Mouse (Mus musculus): ENCODE results near the gene Tmem121. TPM values are rescaled to one million over a fixed set of nuclear protein-coding genes. Genes with fewer than 3 reads are reported as not detected.

Tmem121 gene
- total and polyA plus RNA-seq, 2 experiments from 2014 or later, result 55.3 to 98.0 TPM

DNA sequence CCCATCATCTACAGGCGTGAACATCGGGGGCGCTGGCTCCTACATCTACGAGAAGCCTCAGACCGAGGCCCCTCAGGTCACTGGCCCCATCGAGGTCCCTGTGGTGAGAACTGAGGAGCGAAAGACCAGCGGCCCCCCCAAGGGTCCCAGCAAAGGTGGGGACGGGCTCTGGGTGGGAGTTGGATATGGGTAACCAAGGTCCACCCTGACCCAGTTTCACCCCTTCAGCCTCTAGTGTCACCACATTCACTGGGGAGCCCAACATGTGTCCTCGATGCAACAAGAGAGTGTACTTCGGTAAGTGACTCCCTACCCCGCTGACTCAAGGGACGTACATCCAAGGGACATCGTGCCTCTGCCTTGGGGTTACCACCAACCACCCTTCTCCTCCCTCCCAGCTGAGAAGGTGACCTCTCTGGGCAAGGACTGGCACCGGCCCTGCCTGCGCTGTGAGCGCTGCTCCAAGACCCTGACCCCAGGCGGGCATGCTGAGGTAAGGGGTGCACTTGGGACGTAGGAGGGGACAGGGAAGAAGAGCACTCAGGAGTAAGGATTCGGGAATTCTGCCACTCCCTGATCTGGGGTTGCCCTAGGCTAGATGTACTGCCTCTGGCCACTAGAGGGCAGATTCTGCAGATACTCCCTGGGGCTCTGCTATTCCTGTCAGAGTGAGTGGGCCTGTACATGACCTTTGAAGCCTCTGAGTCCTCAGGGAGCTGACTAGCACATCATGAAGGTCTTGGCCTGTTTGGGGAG lies 41.6 kb upstream of the Tmem121 start:
- Histone ChIP-seq H3K36me3 (ENCODE audit: insufficient read depth, low read length) (peaks cover 11% of the 10 kb centered on the region; the same call in 1 of the 2 replicates), H3K27me3 (ENCODE audit: insufficient read depth, low read length) (no peaks in the 10 kb centered on the region), H3K4me1 (ENCODE audit: insufficient read depth, low read length) (peaks cover 43% of the 10 kb centered on the region), H3K9ac (replicated peaks; ENCODE audit: low read length) (no peak overlapping the region), H3K4me3 (ENCODE audit: low read length) (no peak overlapping the region), H3K4me2 (ENCODE audit: low read depth, low read length) (no peak overlapping the region), H3K9me3 (ENCODE audit: low read length) (no peaks in the 10 kb centered on the region), H3K27ac (no peak overlapping the region)
- WGBS, result 75% methylated on average over 20 of the region's 20 CpGs
- TF ChIP-seq CTCF (IDR thresholded peaks at IDR 0.05; ENCODE audit: low read depth), result peak; percentile 79
- ATAC-seq (no peak), DNase-seq (ENCODE audit: low spot score) (peak; percentile 40)

DNA sequence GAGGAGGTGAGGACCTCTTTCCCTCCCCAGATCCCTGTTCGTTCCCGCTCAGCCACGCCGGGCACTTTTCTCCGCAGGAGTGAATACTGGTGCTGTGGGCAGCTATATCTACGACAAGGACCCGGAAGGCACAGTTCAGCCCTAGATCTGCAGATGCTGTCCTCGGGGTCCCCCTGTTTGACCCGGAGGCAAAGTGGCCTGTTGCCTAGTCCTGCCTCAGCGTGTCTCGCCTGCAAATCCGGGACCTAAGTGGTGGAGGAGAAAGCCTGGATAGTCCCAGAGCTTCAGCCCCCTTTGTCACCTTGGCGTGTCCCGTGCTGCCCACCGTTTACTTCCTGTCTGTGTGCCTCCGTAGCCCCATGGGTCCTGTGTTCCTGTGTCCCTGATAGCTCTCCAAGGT lies 40.8 kb upstream of the Tmem121 start:
- no peak overlapping the region for H3K9ac ChIP-seq (replicated peaks; ENCODE audit: low read length)
- no peak overlapping the region for H3K27ac ChIP-seq
- H3K36me3 ChIP-seq (ENCODE audit: insufficient read depth, low read length), result peaks cover 11% of the 10 kb centered on the region; the same call in 1 of the 2 replicates
- no peaks in the 10 kb centered on the region for H3K9me3 ChIP-seq (ENCODE audit: low read length)
- peaks cover 36% of the 10 kb centered on the region for H3K4me1 ChIP-seq (ENCODE audit: insufficient read depth, low read length)
- WGBS, result 93% methylated on average over 16 of the region's 16 CpGs
- H3K4me2 ChIP-seq (ENCODE audit: low read depth, low read length), result no peak overlapping the region
- no peak for TF ChIP-seq CTCF (IDR thresholded peaks at IDR 0.05; ENCODE audit: low read depth)
- DNase-seq (ENCODE audit: low spot score) (no peak), ATAC-seq (no peak)
- H3K4me3 ChIP-seq (ENCODE audit: low read length), result no peak overlapping the region
- H3K27me3 ChIP-seq (ENCODE audit: insufficient read depth, low read length), result no peaks in the 10 kb centered on the region

DNA sequence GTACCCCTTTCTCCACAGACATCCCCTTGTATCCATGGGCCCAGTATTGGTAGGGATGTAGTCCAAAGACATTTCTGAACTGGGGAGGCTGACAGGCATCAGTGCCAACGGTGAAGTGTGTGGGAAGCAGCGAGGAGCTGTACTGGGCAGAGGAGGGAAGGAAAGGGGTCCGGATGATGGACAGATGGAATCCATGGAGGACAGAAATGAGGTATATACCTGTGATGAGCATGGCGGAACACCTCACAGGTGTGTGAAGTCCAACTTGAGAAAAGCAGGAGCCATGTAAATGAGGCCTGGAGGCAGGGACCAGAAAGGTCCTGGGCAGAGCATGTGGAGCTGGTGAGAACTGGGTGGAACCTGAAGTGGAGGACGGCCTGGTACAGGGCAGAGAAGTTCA lies 40.1 kb upstream of the Tmem121 start:
- Histone ChIP-seq H3K27me3 (ENCODE audit: insufficient read depth, low read length) (no peaks in the 10 kb centered on the region), H3K27ac (no peak overlapping the region), H3K9me3 (ENCODE audit: low read length) (no peaks in the 10 kb centered on the region), H3K4me1 (ENCODE audit: insufficient read depth, low read length) (peaks cover 31% of the 10 kb centered on the region), H3K4me2 (ENCODE audit: low read depth, low read length) (no peak overlapping the region), H3K4me3 (ENCODE audit: low read length) (no peak overlapping the region), H3K36me3 (ENCODE audit: insufficient read depth, low read length) (peaks cover 11% of the 10 kb centered on the region; the same call in 1 of the 2 replicates), H3K9ac (replicated peaks; ENCODE audit: low read length) (no peak overlapping the region)
- TF ChIP-seq CTCF (IDR thresholded peaks at IDR 0.05; ENCODE audit: low read depth), result no peak
- WGBS, result 91% methylated on average over 5 of the region's 5 CpGs
- no peak for ATAC-seq
- DNase-seq (ENCODE audit: low spot score), result no peak

DNA sequence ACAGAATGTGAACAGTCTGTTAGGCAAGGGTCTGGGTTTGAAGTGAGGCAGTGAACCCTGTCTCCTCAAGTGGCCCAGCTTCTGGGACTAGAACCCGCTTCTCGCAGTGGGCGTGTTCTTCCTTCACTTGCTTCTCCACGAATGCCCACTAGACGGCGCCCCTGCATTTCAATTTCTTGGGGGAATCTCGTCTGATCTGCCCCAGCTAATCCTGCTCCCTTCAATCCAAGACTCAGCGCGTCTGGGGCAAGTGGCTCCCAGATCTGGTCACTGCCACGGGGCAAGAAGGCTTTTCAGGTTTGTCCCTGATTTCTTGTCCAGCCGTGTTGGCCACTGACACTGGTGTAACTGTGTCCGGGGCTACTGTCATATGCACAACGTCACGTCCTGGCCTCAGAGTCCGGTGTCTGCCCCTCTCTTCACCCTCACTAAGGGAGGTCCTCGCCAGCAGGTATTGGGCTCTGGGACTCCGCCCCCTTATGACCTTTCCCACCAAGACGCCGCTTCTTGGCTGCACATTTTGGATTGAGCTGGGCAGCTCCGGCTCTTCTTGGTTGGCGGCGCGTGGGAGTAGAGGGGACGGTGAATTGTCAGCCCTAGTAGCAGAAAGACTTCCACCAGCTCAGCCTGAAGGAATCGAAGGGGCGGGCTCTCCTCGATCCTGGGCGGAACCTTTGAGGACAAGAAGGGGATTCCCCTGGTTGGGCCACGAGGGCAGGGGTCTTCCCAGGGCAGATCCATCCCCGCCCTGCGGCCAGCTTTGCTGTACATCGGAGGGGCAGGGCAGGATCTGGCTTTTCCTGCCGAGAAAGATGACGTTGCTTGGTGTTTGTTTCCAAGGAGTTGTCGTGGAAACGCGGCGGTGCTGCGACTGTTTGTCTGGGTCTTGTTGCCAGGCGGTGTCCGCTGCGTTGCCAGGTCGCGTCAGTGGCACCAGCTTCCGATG lies 39.3 kb upstream of the Tmem121 start, which contains the start of gene Crip1:
Crip1 (plus strand) TSS at position 205 of the 946 bp plus-strand sequence.
- H3K36me3 ChIP-seq (ENCODE audit: insufficient read depth, low read length), result peaks cover 11% of the 10 kb centered on the region; the same call in 1 of the 2 replicates
- peak within 1 kb of the TSS; percentile 41; the same call in 1 of the 2 replicates for H3K27ac ChIP-seq
- H3K4me1 ChIP-seq (ENCODE audit: insufficient read depth, low read length), result peaks cover 32% of the 10 kb centered on the region
- peak within 1 kb of the TSS; percentile 6; the same call in 1 of the 2 replicates for H3K4me3 ChIP-seq (ENCODE audit: low read length)
- no peaks in the 10 kb centered on the region for H3K9me3 ChIP-seq (ENCODE audit: low read length)
- H3K4me2 ChIP-seq (ENCODE audit: low read depth, low read length), result peak within 1 kb of the TSS; percentile 47
- DNase-seq (ENCODE audit: low spot score) (peak; percentile 76), ATAC-seq (peak; percentile 39)
- H3K27me3 ChIP-seq (ENCODE audit: insufficient read depth, low read length), result no peaks in the 10 kb centered on the region
- WGBS, result 10% methylated on average over 45 of the region's 45 CpGs
- TF ChIP-seq CTCF (IDR thresholded peaks at IDR 0.05; ENCODE audit: low read depth), result peak; percentile 84
- 0 out of 2 replicates have a peak within 1 kb of the TSS, but pooled peaks have one; percentile 30 for H3K9ac ChIP-seq (replicated peaks; ENCODE audit: low read length)

DNA sequence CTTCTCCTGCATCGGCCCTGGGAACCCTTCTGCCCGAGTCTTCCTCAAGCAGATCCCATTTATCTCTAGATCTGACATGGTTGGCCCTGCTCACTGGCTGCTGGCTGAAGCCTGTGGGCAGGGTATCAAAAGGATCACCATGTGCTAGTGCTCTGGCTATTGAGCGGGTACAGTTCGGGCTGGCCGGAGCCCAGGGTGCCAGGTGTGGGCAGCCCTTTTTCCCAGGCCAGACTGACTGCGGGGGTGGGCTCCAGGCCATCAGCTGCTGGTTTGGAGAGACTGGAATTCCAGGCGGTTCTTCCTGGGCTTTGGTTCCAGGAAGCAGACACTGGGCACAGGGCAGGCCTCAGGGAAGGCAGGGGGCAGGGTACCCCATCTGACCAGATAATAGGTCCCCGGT lies 38.2 kb upstream of the Tmem121 start:
- Histone ChIP-seq H3K4me2 (ENCODE audit: low read depth, low read length) (no peak overlapping the region), H3K4me3 (ENCODE audit: low read length) (no peak overlapping the region), H3K36me3 (ENCODE audit: insufficient read depth, low read length) (peaks cover 11% of the 10 kb centered on the region; the same call in 1 of the 2 replicates), H3K4me1 (ENCODE audit: insufficient read depth, low read length) (peaks cover 26% of the 10 kb centered on the region), H3K27me3 (ENCODE audit: insufficient read depth, low read length) (no peaks in the 10 kb centered on the region), H3K27ac (peak overlapping the region; percentile 41; the same call in 1 of the 2 replicates), H3K9ac (replicated peaks; ENCODE audit: low read length) (no peak overlapping the region), H3K9me3 (ENCODE audit: low read length) (no peaks in the 10 kb centered on the region)
- 51% methylated on average over 8 of the region's 8 CpGs for WGBS
- 0 out of 2 replicates have a peak, but pooled peaks have one; percentile 2 for ATAC-seq
- DNase-seq (ENCODE audit: low spot score), result peak; percentile 41
- TF ChIP-seq CTCF (IDR thresholded peaks at IDR 0.05; ENCODE audit: low read depth), result no peak

DNA sequence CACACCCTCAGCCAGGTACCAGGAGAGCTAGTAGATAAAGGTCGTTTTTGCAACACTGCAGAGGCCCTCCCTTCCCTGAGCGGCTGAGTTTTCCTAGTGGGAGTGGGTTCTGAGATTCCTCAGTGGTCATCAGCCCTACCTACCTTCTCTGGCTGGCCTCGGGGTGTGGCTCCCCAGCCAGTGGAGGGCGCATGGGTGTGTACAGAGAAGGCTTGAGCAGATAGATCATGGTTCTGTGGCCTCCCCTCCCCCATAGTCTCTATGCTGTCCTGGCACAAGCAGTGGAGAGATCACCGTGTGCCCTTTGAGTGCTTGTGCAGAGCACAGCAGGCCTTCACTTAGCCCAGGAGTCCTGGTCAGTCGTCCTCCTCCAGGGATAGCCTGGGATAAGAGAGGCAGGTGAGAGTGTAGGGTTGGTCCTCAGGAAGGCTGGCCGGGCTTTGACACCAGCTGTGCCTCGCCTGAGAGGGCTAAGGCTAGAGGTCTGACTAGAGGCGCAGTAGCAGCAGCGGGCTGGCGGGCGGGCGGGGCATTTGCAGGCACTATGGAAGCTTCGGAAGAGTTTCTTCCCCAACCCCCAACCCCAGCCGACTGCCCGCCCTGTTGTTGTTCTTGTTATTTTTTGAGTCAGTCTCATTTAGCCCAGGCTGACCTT lies 37.2 kb upstream of the Tmem121 start:
- no peak for DNase-seq (ENCODE audit: low spot score)
- WGBS, result 51% methylated on average over 16 of the region's 16 CpGs
- peak; percentile 31; the same call in 1 of the 2 replicates for TF ChIP-seq CTCF (IDR thresholded peaks at IDR 0.05; ENCODE audit: low read depth)

More for the DNA sequence above, 37.2 kb upstream of the Tmem121 start:
- peaks cover 11% of the 10 kb centered on the region; the same call in 1 of the 2 replicates for H3K36me3 ChIP-seq (ENCODE audit: insufficient read depth, low read length)
- H3K4me2 ChIP-seq (ENCODE audit: low read depth, low read length), result no peak overlapping the region
- no peaks in the 10 kb centered on the region for H3K27me3 ChIP-seq (ENCODE audit: insufficient read depth, low read length)
- no peak overlapping the region for H3K4me3 ChIP-seq (ENCODE audit: low read length)
- no peaks in the 10 kb centered on the region for H3K9me3 ChIP-seq (ENCODE audit: low read length)
- no peak overlapping the region for H3K27ac ChIP-seq
- peaks cover 20% of the 10 kb centered on the region; the same call in 1 of the 2 replicates for H3K4me1 ChIP-seq (ENCODE audit: insufficient read depth, low read length)
- no peak overlapping the region for H3K9ac ChIP-seq (replicated peaks; ENCODE audit: low read length)
- ATAC-seq, result no peak
